In the genomic region with DNA sequence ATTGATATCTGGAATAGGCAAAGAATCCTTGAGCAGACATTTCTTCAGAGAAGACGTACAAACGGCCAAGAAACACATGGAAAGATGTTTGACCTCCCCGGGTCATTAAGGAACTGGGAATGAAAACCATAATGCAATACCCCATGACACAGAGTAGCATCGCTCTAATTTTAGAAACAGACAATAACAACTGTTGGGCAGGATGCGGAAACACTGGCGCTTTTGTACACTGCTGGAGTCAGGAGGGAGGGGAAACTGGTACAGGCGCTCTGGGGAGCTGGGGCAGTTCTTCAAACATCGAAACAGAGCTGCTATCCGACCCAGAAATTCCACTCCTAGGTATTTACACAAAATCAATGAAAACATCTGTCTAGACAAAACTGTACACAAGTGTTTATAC, we compare ENCODE assay signal across 22 mouse cellular contexts. TPM values are rescaled to one million over a fixed set of nuclear protein-coding genes. Genes with fewer than 3 reads are reported as not detected.
DNase-seq lines count a peak whose midpoint lies in the region; ATAC-seq and TF ChIP-seq lines count a peak whose summit lies in the region.
"Had no signal": no experiment of that assay in that cellular context is flagged by ENCODE, and none has a peak within 500 bp of the region (broad histone marks: within the 10 kb centered on the region; RNA-seq: fewer than 3 reads in every experiment).

No protein-coding gene starts in this region.

- no peak overlapping the region for H3K27ac ChIP-seq in heart, postnatal 0 days (ENCODE audit: low read depth)
- peak overlapping the region; percentile 44; the same call in 1 of the 2 replicates for H3K27ac ChIP-seq in left cerebral cortex, adult 2 months
- H3K27ac ChIP-seq: forebrain, embryonic 12.5 days; heart, embryonic 10.5 days; hindbrain, embryonic 14.5 days; limb, embryonic 13.5 days; liver, embryonic 15.5 days; neural tube, embryonic 13.5 days had no signal

- no peak for DNase-seq in heart, postnatal 0 days (ENCODE audit: low spot score)
- no peak for DNase-seq in heart, postnatal 36 days
- DNase-seq in left cerebral cortex, adult 2 months (ENCODE audit: extremely low spot score in 1 of 2, low spot score in 2 of 2): no peak
- DNase-seq in left cerebral cortex, postnatal 36 days (ENCODE audit: low spot score in 2 of 2): no peak
- DNase-seq in retina, postnatal 1 day: peak; percentile 20
- no peak for DNase-seq in retina, embryonic 14.5 days (ENCODE audit: low spot score)
- no peak for DNase-seq in MN1 (ENCODE audit: low spot score)
- DNase-seq: adrenal gland, postnatal 10 days; cerebellum, postnatal 10 days; gastrocnemius, postnatal 14 days; midbrain, embryonic 14.5 days; right cerebral cortex, postnatal 25 days; thymus, adult 2 months had no signal

- ATAC-seq in heart, postnatal 0 days (ENCODE audit: insufficient read depth, low read depth): 0 out of 2 replicates have a peak, but pooled peaks have one; percentile 36
- ATAC-seq in megakaryocyte, adult 5-6 weeks (ENCODE audit: poor library complexity, severe bottlenecking): peak; percentile 63; the same call in 1 of the 2 replicates
- ATAC-seq: Patski had no signal

- 63% methylated on average over 9 of the region's 9 CpGs for WGBS in heart, postnatal 0 days

- no peak overlapping the region for H3K9ac ChIP-seq in heart, postnatal 0 days (replicated peaks; ENCODE audit: low read depth, low read length)
- H3K9ac ChIP-seq: forebrain, embryonic 12.5 days; hindbrain, embryonic 14.5 days; limb, embryonic 13.5 days; liver, embryonic 15.5 days; neural tube, embryonic 13.5 days had no signal

- H3K4me1 ChIP-seq in heart, postnatal 0 days (ENCODE audit: control insufficient read depth, insufficient read depth): no peaks in the 10 kb centered on the region; the same call in 1 of the 2 replicates
- H3K4me1 ChIP-seq: forebrain, embryonic 12.5 days; liver, embryonic 15.5 days; megakaryocyte, embryonic 14.5 days; neural tube, embryonic 13.5 days had no signal

- no peak for TF ChIP-seq CTCF in heart, postnatal 0 days (IDR thresholded peaks at IDR 0.05; ENCODE audit: low read depth)
- TF ChIP-seq CTCF in left cerebral cortex, adult 2 months (IDR thresholded peaks at IDR 0.05): no peak

- no peak overlapping the region for H3K4me2 ChIP-seq in heart, postnatal 0 days (ENCODE audit: low read depth, low read length)
- H3K4me2 ChIP-seq: forebrain, embryonic 12.5 days; hindbrain, embryonic 14.5 days; limb, embryonic 13.5 days; liver, embryonic 15.5 days; neural tube, embryonic 13.5 days had no signal

- no peaks in the 10 kb centered on the region for H3K27me3 ChIP-seq in heart, postnatal 0 days (ENCODE audit: control insufficient read depth, insufficient read depth, low read length)
- H3K27me3 ChIP-seq: forebrain, embryonic 12.5 days; limb, embryonic 13.5 days; liver, embryonic 15.5 days; neural tube, embryonic 13.5 days had no signal

- intact Hi-C loops in heart, postnatal 36 days (cut with DNase I): no loop called here
- intact Hi-C loops in left cerebral cortex, adult 2 months (cut with DNase I): no loop called here
- intact Hi-C loops in left cerebral cortex, postnatal 36 days (cut with DNase I): no loop called here

- H3K9me3 ChIP-seq in heart, postnatal 0 days (replicated peaks; ENCODE audit: control insufficient read depth, low read length): no peaks in the 10 kb centered on the region
- H3K9me3 ChIP-seq: forebrain, embryonic 12.5 days; heart, embryonic 10.5 days; limb, embryonic 13.5 days; liver, embryonic 15.5 days; megakaryocyte, embryonic 14.5 days; neural tube, embryonic 13.5 days had no signal

- no peaks in the 10 kb centered on the region for H3K36me3 ChIP-seq in heart, postnatal 0 days (replicated peaks; ENCODE audit: control insufficient read depth, insufficient read depth, low read length)
- H3K36me3 ChIP-seq: forebrain, embryonic 12.5 days; heart, embryonic 10.5 days; limb, embryonic 13.5 days; liver, embryonic 15.5 days; neural tube, embryonic 13.5 days had no signal

- H3K4me3 ChIP-seq in heart, postnatal 0 days (ENCODE audit: low read depth, low read length): no peak overlapping the region
- no peak overlapping the region for H3K4me3 ChIP-seq in left cerebral cortex, adult 2 months
- H3K4me3 ChIP-seq: forebrain, embryonic 12.5 days; heart, embryonic 10.5 days; limb, embryonic 13.5 days; liver, embryonic 15.5 days; megakaryocyte, embryonic 14.5 days; neural tube, embryonic 13.5 days had no signal

- TF ChIP-seq EP300 in heart, postnatal 0 days (IDR thresholded peaks at IDR 0.05; ENCODE audit: low read depth): no peak

RNA-seq across cellular contexts. Expression of a gene that starts 23.6 kb away (rescaled TPM):
- 33.8 and 44.5 TPM in 2 replicates for total RNA-seq in heart, postnatal 0 days (2014; rRNA removed; ENCODE audit: low replicate concordance)
- polyA plus RNA-seq in heart, postnatal 0 days (2015; fragmentation: Nextera tagmentation; extraction: Ambion mirVana): 12.3 and 12.8 TPM in 2 replicates
- total RNA-seq in heart, postnatal 36 days (2021): 10 to 100 TPM; 68.1 to 82.1 TPM
- total RNA-seq in left cerebral cortex, adult 2 months (2021): 10 to 100 TPM; 48.0 to 55.0 TPM
- 10 to 100 TPM; 49.3 to 53.9 TPM for total RNA-seq in left cerebral cortex, postnatal 36 days (2021)
- total RNA-seq in megakaryocyte, adult 5-6 weeks (2015): 12.3 and 12.7 TPM in 2 replicates
- 14.6 and 18.0 TPM in 2 replicates for total RNA-seq in megakaryocyte, adult 5-6 weeks (2017)
